Mouse (Mus musculus): ENCODE results near the gene Hs3st2.

GRCm38 (mm10) chr7:121365584-121365983, 26.1 kb upstream of the Hs3st2 start:
- no peak for TF ChIP-seq CTCF (IDR thresholded peaks at IDR 0.05; ENCODE audit: control insufficient read depth, insufficient read depth, insufficient read length)
- no peak for TF ChIP-seq MYOD1 (IDR thresholded peaks at IDR 0.05; ENCODE audit: control insufficient read depth, insufficient read length, low read depth)
